Mouse (Mus musculus) ES-CJ7 (cell line): Measurements from ENCODE around the gene Praf2.
"Not testable (repeated sequence)": the region's sequence is repeated elsewhere in the genome, so short reads cannot be mapped to it uniquely, and the experiment has no call there.

Experiments used
- DNase-seq: peaks from one replicate; pipeline ENCODE4 v3.0.0; 2011; ENCODE audit warnings: low read depth, low spot score

Praf2 gene

GRCm38 (mm10) chrX:7728215-7728921, at the start of gene Praf2:
Gene Praf2 (plus strand): TSS chrX:7728439.
- peak; percentile 96 for DNase-seq

- no peak for DNase-seq
Measured at GRCm38 (mm10) chrX:7678986-7679385, 49.3 kb upstream of the Praf2 start.

- peak; percentile 90 for DNase-seq
Measured at GRCm38 (mm10) chrX:7679405-7680056, 48.7 kb upstream of the Praf2 start.

- DNase-seq, result no peak
Measured at GRCm38 (mm10) chrX:7680057-7680412, 48.2 kb upstream of the Praf2 start.

- DNase-seq, result no peak
Measured at GRCm38 (mm10) chrX:7680864-7681263, 47.4 kb upstream of the Praf2 start, which contains the start of gene Magix. Gene Magix (minus strand): TSS chrX:7681251.

GRCm38 (mm10) chrX:7688321-7688720, 39.9 kb upstream of the Praf2 start:
- no peak for DNase-seq

GRCm38 (mm10) chrX:7690486-7690885, 37.8 kb upstream of the Praf2 start:
- no peak for DNase-seq

GRCm38 (mm10) chrX:7692862-7693261, 35.4 kb upstream of the Praf2 start:
- peak; percentile 52 for DNase-seq

- DNase-seq, result no peak
Measured at GRCm38 (mm10) chrX:7696520-7696919, 31.7 kb upstream of the Praf2 start.

- peak; percentile 92 for DNase-seq
Measured at GRCm38 (mm10) chrX:7696954-7697381, 31.3 kb upstream of the Praf2 start, which contains the start of gene Gpkow. Gene Gpkow (plus strand): TSS chrX:7697131.

GRCm38 (mm10) chrX:7713764-7714134, 14.5 kb upstream of the Praf2 start:
- not testable (repeated sequence) for DNase-seq

- peak; percentile 96 for DNase-seq
Measured at GRCm38 (mm10) chrX:7714135-7714899, 13.9 kb upstream of the Praf2 start, which contains the start of gene Wdr45. Gene Wdr45 (plus strand): TSS chrX:7714333.

- peak; percentile 55 for DNase-seq
Measured at GRCm38 (mm10) chrX:7716058-7716457, 12.2 kb upstream of the Praf2 start.

GRCm38 (mm10) chrX:7721514-7722281, 6.5 kb upstream of the Praf2 start, which contains the start of gene Gm45208:
Gene Gm45208 (plus strand): TSS chrX:7722245.
- DNase-seq, result peak; percentile 81

GRCm38 (mm10) chrX:7722282-7722611, 6.0 kb upstream of the Praf2 start:
- no peak for DNase-seq

- DNase-seq, result peak; percentile 78
Measured at GRCm38 (mm10) chrX:7722691-7723090, 5.5 kb upstream of the Praf2 start.

GRCm38 (mm10) chrX:7724135-7724534, 4.1 kb upstream of the Praf2 start:
- no peak for DNase-seq

GRCm38 (mm10) chrX:7725841-7726240, 2.4 kb upstream of the Praf2 start:
- DNase-seq, result peak; percentile 74

GRCm38 (mm10) chrX:7727176-7727575, 1.1 kb upstream of the Praf2 start:
- no peak for DNase-seq

GRCm38 (mm10) chrX:7728922-7729265, 655 bp downstream of the Praf2 start:
- no peak for DNase-seq

- DNase-seq, result peak; percentile 64
Measured at GRCm38 (mm10) chrX:7733571-7734156, 5.4 kb downstream of the Praf2 start.
